Mouse (Mus musculus) cerebellum, adult 2 months (tissue): ENCODE results near the gene Ceacam10.

Experiments
- CTCF ChIP-seq: fragments of 200-500 bp; IDR thresholded peaks from 2 replicates; pipeline ENCODE4 v1.5.1; 2011; ENCODE audit warnings: low read depth, mild to moderate bottlenecking, control low read depth, low read length, moderate library complexity, borderline replicate concordance; ENCODE audit not compliant: insufficient read depth
- POLR2A ChIP-seq: fragments of 200-500 bp; IDR thresholded peaks from 2 replicates; pipeline ENCODE4 v1.6.1; 2011; ENCODE audit warnings: low read length, control low read depth, borderline replicate concordance; ENCODE audit not compliant: insufficient read depth

DNA sequence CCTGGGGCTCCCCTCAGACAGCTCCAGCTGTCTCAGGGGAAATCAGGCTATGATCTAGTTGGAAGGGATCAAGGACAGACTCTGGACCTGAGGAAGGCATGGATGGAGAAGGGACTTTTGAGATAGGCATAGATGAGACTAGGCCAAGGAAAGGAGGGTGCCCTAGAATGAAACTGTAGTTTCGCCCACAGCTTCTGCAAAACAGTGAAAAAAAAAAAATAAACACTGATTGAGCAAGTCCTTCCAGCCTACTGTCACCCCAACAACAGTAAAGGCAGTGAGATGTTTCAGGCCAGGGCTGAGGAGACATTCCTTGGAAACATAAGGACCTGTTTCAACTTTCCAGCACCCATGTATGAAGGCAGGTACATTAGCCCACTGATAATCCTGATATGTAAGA lies 18.5 kb upstream of the Ceacam10 start:
- no peak for TF ChIP-seq CTCF
- no peak for TF ChIP-seq POLR2A
